Mouse (Mus musculus) adipocyte (in vitro differentiated cells): ENCODE measurements at regions not wholly inside any gene's neighbourhood (a gene's known extent, or its start where the extent isn't known, plus 50 kb on each side); places are given as distances from the start of the nearest gene placed in this dataset.
"Not testable (repeated sequence)": the region's sequence is repeated elsewhere in the genome, so short reads cannot be mapped to it uniquely, and the experiment has no call there.

Source experiments
- DNase-seq: peaks from one replicate; pipeline ENCODE4 v3.0.0-alpha.2; 2016; ENCODE audit warnings: low spot score

- DNase-seq = no peak
Measured at GRCm38 (mm10) chr14:17556458-17556857, 103.6 kb upstream of the Thrb start.

GRCm38 (mm10) chr14:17560001-17560400 is 100.1 kb upstream of the Thrb start:
- not testable (repeated sequence) for DNase-seq

GRCm38 (mm10) chr14:17567927-17568326 is 92.1 kb upstream of the Thrb start:
- DNase-seq = no peak

- no peak for DNase-seq
Measured at GRCm38 (mm10) chr14:17569087-17569636, 90.9 kb upstream of the Thrb start.

- no peak for DNase-seq
Measured at GRCm38 (mm10) chr14:17578776-17579175, 81.3 kb upstream of the Thrb start.

- no peak for DNase-seq
Measured at GRCm38 (mm10) chr14:17589595-17589994, 70.5 kb upstream of the Thrb start.

- no peak for DNase-seq
Measured at GRCm38 (mm10) chr14:17599553-17599952, 60.5 kb upstream of the Thrb start.

- DNase-seq = no peak
Measured at GRCm38 (mm10) chr14:17602357-17602756, 57.7 kb upstream of the Thrb start.

- no peak for DNase-seq
Measured at GRCm38 (mm10) chr14:17606018-17606417, 54.0 kb upstream of the Thrb start.

GRCm38 (mm10) chr14:17607186-17607585 is 52.9 kb upstream of the Thrb start:
- DNase-seq = no peak
